Mouse (Mus musculus) erythroblast, embryonic 14.5 days (primary cell): Measurements from ENCODE around the gene Glp2r.

Source experiments
- GATA1 ChIP-seq: IDR thresholded peaks from 2 replicates; pipeline ENCODE4 v1.6.1; 2012; ENCODE audit warnings: low read length, inconsistent platforms, mixed read lengths
- TAL1 ChIP-seq: IDR thresholded peaks from 3 replicates; pipeline ENCODE4 v1.6.1; 2012; ENCODE audit warnings: low read length, inconsistent platforms, mixed read lengths

DNA sequence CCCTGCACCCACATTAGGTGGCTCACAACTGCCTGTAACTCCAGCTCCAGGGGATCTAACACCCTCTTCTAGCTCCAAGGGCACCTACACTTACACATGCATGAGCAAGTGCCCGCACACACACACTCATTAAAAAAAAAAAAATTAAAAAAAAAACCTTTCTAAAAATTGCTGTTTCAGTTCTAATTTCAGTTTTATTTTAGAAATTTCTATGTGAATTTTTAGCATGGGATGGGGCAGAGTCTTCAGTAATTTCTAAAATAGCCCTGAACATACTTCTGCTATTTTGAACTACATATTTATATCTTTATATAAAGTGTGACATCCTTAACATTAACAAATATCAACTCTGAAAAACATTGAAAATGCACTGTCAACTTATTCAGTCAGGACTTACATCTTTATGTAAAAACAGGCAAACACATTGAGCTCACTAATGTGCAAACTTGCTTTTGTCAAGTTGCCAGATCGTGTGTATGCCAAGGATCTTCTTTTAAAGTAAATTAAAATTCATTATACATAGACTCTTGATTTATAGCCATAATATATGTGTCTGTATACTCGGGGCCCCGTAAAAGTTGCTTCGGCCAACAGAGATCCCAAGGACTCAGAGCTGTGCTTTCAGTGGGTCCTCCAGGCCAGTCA lies 32.0 kb downstream of the Glp2r start:
- no peak for TF ChIP-seq TAL1
- TF ChIP-seq GATA1 = no peak
